Mouse (Mus musculus): Measurements from ENCODE around the gene Larp6.

- TF ChIP-seq RCOR1 (conservative IDR thresholded peaks at IDR 0.05; ENCODE audit: low read depth, low read length), result no peak
- TF ChIP-seq GABPA (IDR thresholded peaks at IDR 0.05; ENCODE audit: insufficient replicate concordance, low read depth, low read length), result no peak
- TF ChIP-seq MEF2A (IDR thresholded peaks at IDR 0.05; ENCODE audit: borderline replicate concordance, low read depth, low read length), result no peak
- TF ChIP-seq EP300 (IDR thresholded peaks at IDR 0.05; ENCODE audit: low read length), result no peak
- TF ChIP-seq POLR2A (IDR thresholded peaks at IDR 0.05; ENCODE audit: low read depth, low read length), result no peak
Observed at GRCm38 (mm10) chr9:60678913-60679312, 33.9 kb upstream of the Larp6 start.
